Mouse (Mus musculus) midbrain, embryonic 13.5 days (tissue): Measurements from ENCODE around the gene Slc22a22. TPM values are rescaled to one million over a fixed set of nuclear protein-coding genes. Genes with fewer than 3 reads are reported as not detected.

Source experiments
- ATAC-seq: fragments of 200-750 bp; cut with Nextera tagmentation; 2 replicates; pipeline ENCODE4 v1.8.0; 2017; ENCODE audit warnings: mild to moderate bottlenecking, moderate TSS enrichment, moderate library complexity
- H3K27ac ChIP-seq: fragments of 300-500 bp; sonication (generic); 2 replicates; pipeline ENCODE4 v1.5.1; 2015; ENCODE audit warnings: inconsistent platforms, mild to moderate bottlenecking, moderate library complexity
- H3K27me3 ChIP-seq: fragments of 300-500 bp; sonication (generic); 2 replicates; pipeline ENCODE4 v1.6.1; 2015; ENCODE audit warnings: mild to moderate bottlenecking, inconsistent platforms
- H3K36me3 ChIP-seq: fragments of 300-500 bp; sonication (generic); 2 replicates; pipeline ENCODE4 v1.6.1; 2015; ENCODE audit warnings: mild to moderate bottlenecking, inconsistent platforms
- H3K4me1 ChIP-seq: fragments of 300-500 bp; sonication (generic); replicated peaks from 2 replicates; pipeline ENCODE4 v1.6.1; 2015; ENCODE audit warnings: inconsistent platforms
- H3K4me2 ChIP-seq: fragments of 300-500 bp; sonication (generic); replicated peaks from 2 replicates; pipeline ENCODE4 v1.6.1; 2015; ENCODE audit warnings: moderate library complexity, mild to moderate bottlenecking, inconsistent platforms
- H3K4me3 ChIP-seq: fragments of 300-500 bp; sonication (generic); replicated peaks from 2 replicates; pipeline ENCODE4 v1.5.1; 2015; ENCODE audit warnings: mild to moderate bottlenecking, inconsistent platforms
- H3K9ac ChIP-seq: fragments of 300-500 bp; sonication (generic); replicated peaks from 2 replicates; pipeline ENCODE4 v1.6.1; 2015; ENCODE audit warnings: mild to moderate bottlenecking, inconsistent platforms
- H3K9me3 ChIP-seq: fragments of 300-500 bp; sonication (generic); 2 replicates; pipeline ENCODE4 v1.6.1; 2016; ENCODE audit warnings: mild to moderate bottlenecking, inconsistent platforms
- WGBS: fragments of 180-500 bp; shearing (Covaris S2); methylation state at CpG from one replicate; pipeline ENCODE4 v1.1.7; 2015; 5-methylcytosine and 5-hydroxymethylcytosine counted together
- polyA plus RNA-seq: library from polyadenylated mRNA; unstranded; fragments of >200 nt; fragmentation: Nextera tagmentation; extraction: Ambion mirVana; gene quantifications from 2 replicates; pipeline ENCODE4 v1.2.1, GENCODE M21; 2015

The Slc22a22 gene
- polyA plus RNA-seq, result not detected in 2 replicates

DNA sequence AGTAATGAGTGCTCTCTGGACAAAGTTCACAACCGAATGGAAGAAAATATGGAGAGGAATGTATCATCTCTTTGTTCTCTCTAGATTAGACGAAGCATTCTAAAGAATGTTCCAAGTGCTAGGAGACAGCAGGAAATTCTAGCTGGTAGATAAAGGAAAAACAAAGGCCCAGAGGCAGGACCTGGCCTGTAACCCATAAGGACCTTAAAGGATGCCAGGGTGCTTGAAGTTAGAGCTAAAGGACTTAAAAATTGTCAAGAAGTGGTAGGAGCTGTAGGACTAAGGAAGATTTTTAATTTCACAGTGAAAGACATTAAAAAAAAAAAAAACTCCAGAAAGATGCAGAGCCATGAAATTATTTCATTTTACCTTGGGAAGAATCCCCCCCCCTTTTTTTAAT is at the start of gene Slc22a22:
Gene Slc22a22, minus strand, starts transcription at position 101 of the 400 bp plus-strand sequence.
- 85% methylated on average over 2 of the region's 2 CpGs for WGBS

DNA sequence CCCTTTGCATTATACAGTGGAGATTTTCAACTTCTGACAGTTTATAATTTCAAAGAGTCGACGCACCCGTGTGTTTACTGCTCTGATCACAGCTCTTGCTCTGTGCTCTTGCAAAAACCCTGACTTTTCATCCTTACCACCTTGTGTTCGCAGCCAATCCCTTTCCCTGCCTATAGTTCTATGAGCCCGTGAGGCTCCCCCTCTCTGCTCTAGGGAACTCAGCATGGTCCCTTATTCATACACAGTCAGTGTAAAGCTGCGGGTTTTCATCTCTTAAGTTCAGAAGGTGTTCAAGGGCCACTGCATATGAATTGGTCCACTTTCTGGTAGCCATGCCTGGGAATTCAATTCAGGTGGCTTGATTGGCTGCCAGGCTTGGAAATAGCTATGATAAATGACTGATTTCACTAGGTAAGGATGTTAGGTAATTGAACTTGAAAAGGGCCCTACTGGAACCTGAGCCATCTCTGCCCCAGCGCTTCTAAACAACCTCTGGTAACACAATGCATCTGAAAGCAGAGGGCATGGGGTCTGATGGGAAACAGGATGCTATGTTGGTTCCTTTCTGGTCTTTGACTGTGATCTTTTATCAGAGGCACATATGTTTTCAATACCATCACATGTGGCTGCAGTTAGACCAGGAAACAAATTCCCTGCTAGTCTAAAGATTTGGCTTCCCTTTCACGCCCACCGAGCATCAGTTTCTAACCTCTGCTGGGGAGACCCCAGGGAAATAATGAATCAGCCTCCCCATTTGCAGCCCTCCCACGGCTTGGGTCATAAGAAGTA is 46.3 kb upstream of the Slc22a22 start:
- peak; percentile 43; the same call in 1 of the 2 replicates for ATAC-seq
- no peak overlapping the region for H3K9ac ChIP-seq
- H3K36me3 ChIP-seq, result no peaks in the 10 kb centered on the region
- no peak overlapping the region for H3K27ac ChIP-seq
- no peaks in the 10 kb centered on the region for H3K9me3 ChIP-seq
- no peaks in the 10 kb centered on the region for H3K4me1 ChIP-seq
- no peak overlapping the region for H3K4me3 ChIP-seq
- no peaks in the 10 kb centered on the region for H3K27me3 ChIP-seq
- H3K4me2 ChIP-seq, result no peak overlapping the region
- 54% methylated on average over 10 of the region's 10 CpGs for WGBS

More for the DNA sequence above, at the start of gene Slc22a22:
- no peak within 1 kb of the TSS for H3K4me3 ChIP-seq
- H3K9ac ChIP-seq, result no peak within 1 kb of the TSS
- ATAC-seq, result no peak
- no peaks in the 10 kb centered on the region for H3K36me3 ChIP-seq
- H3K9me3 ChIP-seq, result no peaks in the 10 kb centered on the region; the same call in 1 of the 2 replicates
- H3K27me3 ChIP-seq, result no peaks in the 10 kb centered on the region
- H3K4me2 ChIP-seq, result no peak within 1 kb of the TSS
- H3K4me1 ChIP-seq, result no peaks in the 10 kb centered on the region; the same call in 1 of the 2 replicates
- no peak within 1 kb of the TSS for H3K27ac ChIP-seq

GRCm38 (mm10) chr15:57522160-57522559 is 44.7 kb upstream of the Slc22a22 start:
- no peaks in the 10 kb centered on the region for H3K27me3 ChIP-seq
- no peaks in the 10 kb centered on the region for H3K4me1 ChIP-seq
- H3K9me3 ChIP-seq, result no peaks in the 10 kb centered on the region
- H3K4me3 ChIP-seq, result no peak overlapping the region
- H3K9ac ChIP-seq, result no peak overlapping the region
- ATAC-seq, result no peak
- no peak overlapping the region for H3K4me2 ChIP-seq
- no peaks in the 10 kb centered on the region for H3K36me3 ChIP-seq
- WGBS, result 66% methylated on average over 1 of the region's 1 CpGs
- H3K27ac ChIP-seq, result no peak overlapping the region

- WGBS, result 41% methylated on average over 21 of the region's 21 CpGs
- 0 out of 2 replicates have a peak, but pooled peaks cover 3% of the 10 kb centered on the region for H3K9me3 ChIP-seq
- no peak overlapping the region for H3K4me2 ChIP-seq
- H3K4me1 ChIP-seq, result peaks cover 7% of the 10 kb centered on the region
- 0 out of 2 replicates have a peak, but pooled peaks have one; percentile 28 for ATAC-seq
- no peak overlapping the region for H3K4me3 ChIP-seq
- no peaks in the 10 kb centered on the region for H3K27me3 ChIP-seq
- no peak overlapping the region for H3K9ac ChIP-seq
- H3K27ac ChIP-seq, result no peak overlapping the region
- no peaks in the 10 kb centered on the region for H3K36me3 ChIP-seq
Measured at GRCm38 (mm10) chr15:57509185-57510172, 32.1 kb upstream of the Slc22a22 start.

GRCm38 (mm10) chr15:57508242-57509184 is 31.1 kb upstream of the Slc22a22 start:
- peak; percentile 85 for ATAC-seq
- 71% methylated on average over 11 of the region's 11 CpGs for WGBS
- Histone ChIP-seq H3K9me3 (0 out of 2 replicates have a peak, but pooled peaks cover under 1% of the 10 kb centered on the region), H3K4me3 (no peak overlapping the region), H3K27me3 (no peaks in the 10 kb centered on the region), H3K36me3 (no peaks in the 10 kb centered on the region), H3K27ac (no peak overlapping the region), H3K4me1 (peaks cover 12% of the 10 kb centered on the region), H3K9ac (no peak overlapping the region), H3K4me2 (no peak overlapping the region)

DNA sequence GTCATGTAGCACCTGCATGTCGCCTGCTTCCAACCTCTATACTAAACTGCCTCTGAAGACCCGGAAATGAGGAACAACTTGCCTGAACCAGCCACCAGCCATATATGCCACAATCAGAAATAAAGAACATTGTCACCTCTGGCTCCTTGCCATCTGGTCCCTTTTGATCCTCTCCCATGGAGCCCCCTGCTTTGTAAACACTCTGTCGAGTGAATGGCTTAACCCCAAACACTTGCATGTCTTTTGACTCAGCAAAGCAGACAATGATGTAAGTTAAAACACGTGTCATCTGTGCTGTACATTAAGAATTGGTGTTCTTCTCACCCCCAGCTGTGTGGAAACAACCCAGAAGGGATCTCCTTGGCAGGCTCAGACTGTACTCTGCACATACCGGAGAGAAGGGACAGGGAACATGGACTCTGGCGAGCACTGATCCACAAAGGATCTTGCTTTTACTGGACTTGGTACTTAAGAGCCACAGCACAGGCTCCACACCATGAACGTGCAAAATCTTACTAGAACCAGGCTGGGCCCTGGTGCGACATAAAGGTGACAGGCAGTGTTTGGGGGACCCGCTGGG is 26.8 kb upstream of the Slc22a22 start:
- Histone ChIP-seq H3K4me3 (no peak overlapping the region), H3K27me3 (no peaks in the 10 kb centered on the region), H3K36me3 (no peaks in the 10 kb centered on the region), H3K4me2 (no peak overlapping the region), H3K9ac (no peak overlapping the region), H3K4me1 (peaks cover 9% of the 10 kb centered on the region), H3K9me3 (no peaks in the 10 kb centered on the region), H3K27ac (no peak overlapping the region)
- 68% methylated on average over 9 of the region's 9 CpGs for WGBS
- no peak for ATAC-seq

GRCm38 (mm10) chr15:57503656-57504055 is 26.2 kb upstream of the Slc22a22 start:
- Histone ChIP-seq H3K36me3 (no peaks in the 10 kb centered on the region), H3K9ac (no peak overlapping the region), H3K4me1 (0 out of 2 replicates have a peak, but pooled peaks cover 7% of the 10 kb centered on the region), H3K4me2 (no peak overlapping the region), H3K27me3 (no peaks in the 10 kb centered on the region), H3K4me3 (no peak overlapping the region), H3K27ac (no peak overlapping the region), H3K9me3 (no peaks in the 10 kb centered on the region)
- no peak for ATAC-seq
- WGBS, result 86% methylated on average over 3 of the region's 3 CpGs

- H3K27me3 ChIP-seq, result no peaks in the 10 kb centered on the region
- H3K4me2 ChIP-seq, result no peak overlapping the region
- H3K36me3 ChIP-seq, result no peaks in the 10 kb centered on the region
- H3K4me3 ChIP-seq, result no peak overlapping the region
- ATAC-seq, result no peak
- H3K9me3 ChIP-seq, result no peaks in the 10 kb centered on the region
- H3K9ac ChIP-seq, result no peak overlapping the region
- H3K4me1 ChIP-seq, result 0 out of 2 replicates have a peak, but pooled peaks cover 7% of the 10 kb centered on the region
- H3K27ac ChIP-seq, result no peak overlapping the region
Measured at GRCm38 (mm10) chr15:57501559-57501958, 24.1 kb upstream of the Slc22a22 start.

DNA sequence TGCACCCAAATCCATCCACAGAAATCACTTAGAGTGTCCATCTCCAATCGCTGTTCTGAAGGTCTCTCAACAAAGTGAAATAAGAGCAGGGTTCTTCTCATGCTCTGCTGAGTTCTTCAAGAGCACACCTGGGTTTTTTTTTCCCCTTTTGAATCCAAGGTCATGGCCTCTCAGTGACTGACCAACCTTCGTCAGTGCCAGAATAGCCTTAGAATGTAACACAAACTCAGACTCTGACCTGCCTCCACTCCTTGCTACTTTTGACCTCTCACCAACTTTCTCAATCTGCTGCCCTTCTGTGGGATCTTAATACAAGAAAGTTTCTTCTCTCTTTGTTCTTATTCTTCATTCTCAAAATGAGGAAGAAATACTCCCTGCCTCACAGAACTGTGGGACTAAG is 18.7 kb upstream of the Slc22a22 start:
- 92% methylated on average over 2 of the region's 2 CpGs for WGBS
- no peak for ATAC-seq
- H3K9me3 ChIP-seq, result no peaks in the 10 kb centered on the region
- H3K27ac ChIP-seq, result no peak overlapping the region
- H3K36me3 ChIP-seq, result no peaks in the 10 kb centered on the region
- no peak overlapping the region for H3K9ac ChIP-seq
- H3K4me3 ChIP-seq, result no peak overlapping the region
- H3K4me1 ChIP-seq, result no peaks in the 10 kb centered on the region
- H3K27me3 ChIP-seq, result no peaks in the 10 kb centered on the region
- H3K4me2 ChIP-seq, result no peak overlapping the region

DNA sequence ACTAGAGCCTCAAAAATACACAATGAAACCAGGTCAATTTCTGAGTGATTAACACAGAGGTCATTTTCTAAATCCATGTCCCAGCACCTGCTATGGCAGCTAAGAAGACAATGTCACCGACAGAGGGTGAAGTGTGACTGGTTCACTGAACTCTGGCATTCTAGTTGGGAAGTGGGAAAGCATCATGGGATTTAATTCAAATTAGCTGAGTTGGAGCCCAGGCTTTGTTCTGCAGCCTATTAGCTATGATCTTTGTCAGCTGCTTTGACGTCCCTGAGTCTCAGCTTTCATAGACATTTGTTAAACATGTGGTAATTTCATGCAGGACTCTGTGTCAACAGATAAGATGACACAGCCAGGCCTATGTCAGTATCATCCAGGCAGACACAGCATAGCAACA is 5.1 kb upstream of the Slc22a22 start:
- no peaks in the 10 kb centered on the region; the same call in 1 of the 2 replicates for H3K4me1 ChIP-seq
- H3K4me3 ChIP-seq, result no peak overlapping the region
- no peak for ATAC-seq
- no peaks in the 10 kb centered on the region for H3K27me3 ChIP-seq
- H3K27ac ChIP-seq, result no peak overlapping the region
- H3K9me3 ChIP-seq, result no peaks in the 10 kb centered on the region; the same call in 1 of the 2 replicates
- 18% methylated on average over 2 of the region's 2 CpGs for WGBS
- H3K9ac ChIP-seq, result no peak overlapping the region
- no peaks in the 10 kb centered on the region for H3K36me3 ChIP-seq
- H3K4me2 ChIP-seq, result no peak overlapping the region

DNA sequence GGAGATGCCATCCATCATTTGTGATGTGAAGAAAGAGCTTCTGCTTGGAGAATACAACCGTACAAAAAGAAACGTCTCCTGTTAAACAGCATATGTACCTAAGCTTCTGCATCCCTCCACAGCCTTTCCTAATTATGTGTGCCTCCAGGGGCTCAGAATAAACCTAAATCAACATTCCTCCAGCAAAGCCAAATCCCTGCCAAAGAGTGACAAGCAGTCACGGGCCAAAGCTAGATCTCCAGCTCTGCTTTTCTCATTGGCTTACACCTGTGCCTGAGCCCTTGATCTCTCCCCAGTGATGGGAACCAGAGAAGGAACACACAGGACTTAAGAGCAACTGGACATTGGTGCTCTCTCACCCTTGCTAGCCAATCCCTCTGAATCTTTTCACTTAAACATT is 5.8 kb downstream of the Slc22a22 start:
- 60% methylated on average over 3 of the region's 3 CpGs for WGBS
- Histone ChIP-seq H3K27me3 (no peaks in the 10 kb centered on the region), H3K27ac (no peak overlapping the region), H3K4me2 (no peak overlapping the region), H3K9ac (no peak overlapping the region), H3K4me3 (no peak overlapping the region), H3K36me3 (no peaks in the 10 kb centered on the region), H3K9me3 (no peaks in the 10 kb centered on the region), H3K4me1 (no peaks in the 10 kb centered on the region)
- no peak for ATAC-seq
